Mouse (Mus musculus) c-Kit-positive CD71-negative TER-119-negative erythroid progenitor cells, embryonic 14.5 days (primary cell): ENCODE measurements around the gene Ilvbl.
A peak's percentile ranks its signal among the peaks of the same experiment; 100 is the strongest.
"Not testable (repeated sequence)": the region's sequence is repeated elsewhere in the genome, so short reads cannot be mapped to it uniquely, and the experiment has no call there.

Source experiments
- DNase-seq: peaks from one replicate; pipeline ENCODE4 v3.0.0-alpha.2; 2013; ENCODE audit warnings: low read depth

The Ilvbl gene

GRCm38 (mm10) chr10:78591406-78592328 is 17.5 kb downstream of the Ilvbl start, which contains the start of gene Syde1:
Syde1 (minus strand) TSS chr10:78591964.
- peak; percentile 20 for DNase-seq

- DNase-seq = no peak
These were observed 18.8 kb downstream of the Ilvbl start for GRCm38 (mm10) chr10:78592856-78593379.

GRCm38 (mm10) chr10:78593736-78594135 is 19.6 kb downstream of the Ilvbl start:
- DNase-seq = no peak

- no peak for DNase-seq
These were observed 20.0 kb downstream of the Ilvbl start for GRCm38 (mm10) chr10:78594157-78594556.

GRCm38 (mm10) chr10:78594566-78594965 is 20.4 kb downstream of the Ilvbl start:
- no peak for DNase-seq

GRCm38 (mm10) chr10:78599865-78600264 is 25.7 kb downstream of the Ilvbl start:
- DNase-seq = no peak

GRCm38 (mm10) chr10:78605080-78605479 is 30.9 kb downstream of the Ilvbl start:
- DNase-seq = peak; percentile 14

GRCm38 (mm10) chr10:78607602-78608001 is 33.5 kb downstream of the Ilvbl start:
- DNase-seq = no peak

- no peak for DNase-seq
These were observed 43.8 kb downstream of the Ilvbl start, which contains the start of gene Olfr1357 for GRCm38 (mm10) chr10:78617974-78618373. Olfr1357 (minus strand) TSS chr10:78618074.

GRCm38 (mm10) chr10:78623143-78623542 is 49.0 kb downstream of the Ilvbl start:
- DNase-seq = not testable (repeated sequence)

GRCm38 (mm10) chr10:78630194-78630593 is 56.0 kb downstream of the Ilvbl start:
- DNase-seq = no peak

GRCm38 (mm10) chr10:78632311-78632710 is 58.2 kb downstream of the Ilvbl start:
- DNase-seq = peak; percentile 1
